Mouse (Mus musculus): ENCODE measurements around the gene Dcps. TPM values are rescaled to one million over a fixed set of nuclear protein-coding genes. Genes with fewer than 3 reads are reported as not detected.
"Not testable (repeated sequence)": the region's sequence is repeated elsewhere in the genome, so short reads cannot be mapped to it uniquely, and the experiment has no call there.

The Dcps gene
- polyA plus RNA-seq, 1 experiment from 2014 or later, result 81.0 TPM

- H3K4me2 ChIP-seq (ENCODE audit: low read length), result no peak overlapping the region
- 96% methylated on average over 1 of the region's 1 CpGs for WGBS
- H3K9me3 ChIP-seq (ENCODE audit: control insufficient read depth, low read length), result no peaks in the 10 kb centered on the region
- no peak overlapping the region for H3K4me3 ChIP-seq (replicated peaks; ENCODE audit: low read depth, low read length)
- no peak overlapping the region for H3K27ac ChIP-seq (replicated peaks; ENCODE audit: low read depth, low read length)
- no peak for ATAC-seq (ENCODE audit: low FRiP score, low TSS enrichment)
- H3K36me3 ChIP-seq (ENCODE audit: control insufficient read depth, insufficient read depth, low read length), result no peaks in the 10 kb centered on the region
- DNase-seq, result no peak
- H3K9ac ChIP-seq (replicated peaks; ENCODE audit: low read length), result no peak overlapping the region
- H3K4me1 ChIP-seq (ENCODE audit: control insufficient read depth, insufficient read depth, low read length), result no peaks in the 10 kb centered on the region
- H3K27me3 ChIP-seq (ENCODE audit: control insufficient read depth, insufficient read depth, low read length), result no peaks in the 10 kb centered on the region
Measured at GRCm38 (mm10) chr9:35152923-35153322, 22.9 kb downstream of the Dcps start.

GRCm38 (mm10) chr9:35148822-35149221 is 27.0 kb downstream of the Dcps start:
- H3K4me2 ChIP-seq (ENCODE audit: low read length); H3K4me3 ChIP-seq (replicated peaks; ENCODE audit: low read depth, low read length); H3K9ac ChIP-seq (replicated peaks; ENCODE audit: low read length); H3K27ac ChIP-seq (replicated peaks; ENCODE audit: low read depth, low read length); H3K36me3 ChIP-seq (ENCODE audit: control insufficient read depth, insufficient read depth, low read length); H3K27me3 ChIP-seq (ENCODE audit: control insufficient read depth, insufficient read depth, low read length); ATAC-seq (ENCODE audit: low FRiP score, low TSS enrichment); H3K9me3 ChIP-seq (ENCODE audit: control insufficient read depth, low read length); DNase-seq; H3K4me1 ChIP-seq (ENCODE audit: control insufficient read depth, insufficient read depth, low read length): not testable (repeated sequence)

GRCm38 (mm10) chr9:35147261-35147660 is 28.6 kb downstream of the Dcps start:
- H3K4me2 ChIP-seq (ENCODE audit: low read length); H3K27me3 ChIP-seq (ENCODE audit: control insufficient read depth, insufficient read depth, low read length); H3K4me3 ChIP-seq (replicated peaks; ENCODE audit: low read depth, low read length); H3K36me3 ChIP-seq (ENCODE audit: control insufficient read depth, insufficient read depth, low read length); H3K9me3 ChIP-seq (ENCODE audit: control insufficient read depth, low read length); ATAC-seq (ENCODE audit: low FRiP score, low TSS enrichment); H3K9ac ChIP-seq (replicated peaks; ENCODE audit: low read length); H3K27ac ChIP-seq (replicated peaks; ENCODE audit: low read depth, low read length); H3K4me1 ChIP-seq (ENCODE audit: control insufficient read depth, insufficient read depth, low read length); DNase-seq: not testable (repeated sequence)
- 95% methylated on average over 14 of the region's 14 CpGs for WGBS

- Histone ChIP-seq H3K36me3 (ENCODE audit: control insufficient read depth, insufficient read depth, low read length) (no peaks in the 10 kb centered on the region), H3K4me1 (ENCODE audit: control insufficient read depth, insufficient read depth, low read length) (no peaks in the 10 kb centered on the region), H3K4me3 (replicated peaks; ENCODE audit: low read depth, low read length) (no peak overlapping the region), H3K9ac (replicated peaks; ENCODE audit: low read length) (no peak overlapping the region), H3K4me2 (ENCODE audit: low read length) (no peak overlapping the region), H3K9me3 (ENCODE audit: control insufficient read depth, low read length) (no peaks in the 10 kb centered on the region), H3K27ac (replicated peaks; ENCODE audit: low read depth, low read length) (no peak overlapping the region), H3K27me3 (ENCODE audit: control insufficient read depth, insufficient read depth, low read length) (no peaks in the 10 kb centered on the region)
- ATAC-seq (ENCODE audit: low FRiP score, low TSS enrichment) (no peak), DNase-seq (no peak)
- WGBS, result 88% methylated on average over 1 of the region's 1 CpGs
Measured at GRCm38 (mm10) chr9:35145829-35146228, 30.0 kb downstream of the Dcps start.

- DNase-seq, result no peak
- no peaks in the 10 kb centered on the region for H3K27me3 ChIP-seq (ENCODE audit: control insufficient read depth, insufficient read depth, low read length)
- H3K9me3 ChIP-seq (ENCODE audit: control insufficient read depth, low read length), result no peaks in the 10 kb centered on the region
- no peak overlapping the region for H3K4me3 ChIP-seq (replicated peaks; ENCODE audit: low read depth, low read length)
- ATAC-seq (ENCODE audit: low FRiP score, low TSS enrichment), result no peak
- WGBS, result 93% methylated on average over 9 of the region's 9 CpGs
- no peaks in the 10 kb centered on the region for H3K4me1 ChIP-seq (ENCODE audit: control insufficient read depth, insufficient read depth, low read length)
- H3K27ac ChIP-seq (replicated peaks; ENCODE audit: low read depth, low read length), result no peak overlapping the region
- H3K4me2 ChIP-seq (ENCODE audit: low read length), result no peak overlapping the region
- no peaks in the 10 kb centered on the region for H3K36me3 ChIP-seq (ENCODE audit: control insufficient read depth, insufficient read depth, low read length)
- no peak overlapping the region for H3K9ac ChIP-seq (replicated peaks; ENCODE audit: low read length)
Measured at GRCm38 (mm10) chr9:35145118-35145517, 30.7 kb downstream of the Dcps start.

- Histone ChIP-seq H3K4me1 (ENCODE audit: control insufficient read depth, insufficient read depth, low read length) (no peaks in the 10 kb centered on the region), H3K4me3 (replicated peaks; ENCODE audit: low read depth, low read length) (no peak overlapping the region), H3K27me3 (ENCODE audit: control insufficient read depth, insufficient read depth, low read length) (no peaks in the 10 kb centered on the region), H3K27ac (replicated peaks; ENCODE audit: low read depth, low read length) (no peak overlapping the region), H3K36me3 (ENCODE audit: control insufficient read depth, insufficient read depth, low read length) (no peaks in the 10 kb centered on the region), H3K9me3 (ENCODE audit: control insufficient read depth, low read length) (no peaks in the 10 kb centered on the region), H3K9ac (replicated peaks; ENCODE audit: low read length) (no peak overlapping the region), H3K4me2 (ENCODE audit: low read length) (no peak overlapping the region)
- WGBS, result 94% methylated on average over 2 of the region's 2 CpGs
- no peak for ATAC-seq (ENCODE audit: low FRiP score, low TSS enrichment)
- DNase-seq, result no peak
Measured at GRCm38 (mm10) chr9:35142221-35142620, 33.6 kb downstream of the Dcps start.

- Histone ChIP-seq H3K9me3 (ENCODE audit: control insufficient read depth, low read length) (no peaks in the 10 kb centered on the region), H3K4me1 (ENCODE audit: control insufficient read depth, insufficient read depth, low read length) (no peaks in the 10 kb centered on the region), H3K4me3 (replicated peaks; ENCODE audit: low read depth, low read length) (no peak overlapping the region), H3K9ac (replicated peaks; ENCODE audit: low read length) (no peak overlapping the region), H3K4me2 (ENCODE audit: low read length) (no peak overlapping the region), H3K27me3 (ENCODE audit: control insufficient read depth, insufficient read depth, low read length) (no peaks in the 10 kb centered on the region), H3K36me3 (ENCODE audit: control insufficient read depth, insufficient read depth, low read length) (peaks cover 3% of the 10 kb centered on the region; the same call in 1 of the 2 replicates), H3K27ac (replicated peaks; ENCODE audit: low read depth, low read length) (no peak overlapping the region)
- 77% methylated on average over 5 of the region's 5 CpGs for WGBS
- ATAC-seq (ENCODE audit: low FRiP score, low TSS enrichment), result no peak
- DNase-seq, result no peak
Measured at GRCm38 (mm10) chr9:35139231-35139744, 36.6 kb downstream of the Dcps start.

GRCm38 (mm10) chr9:35138029-35138428 is 37.8 kb downstream of the Dcps start:
- H3K9ac ChIP-seq (replicated peaks; ENCODE audit: low read length), result no peak overlapping the region
- H3K4me2 ChIP-seq (ENCODE audit: low read length), result no peak overlapping the region
- H3K4me3 ChIP-seq (replicated peaks; ENCODE audit: low read depth, low read length), result no peak overlapping the region
- ATAC-seq (ENCODE audit: low FRiP score, low TSS enrichment) (no peak), DNase-seq (no peak)
- no peaks in the 10 kb centered on the region for H3K4me1 ChIP-seq (ENCODE audit: control insufficient read depth, insufficient read depth, low read length)
- no peaks in the 10 kb centered on the region for H3K27me3 ChIP-seq (ENCODE audit: control insufficient read depth, insufficient read depth, low read length)
- no peaks in the 10 kb centered on the region for H3K9me3 ChIP-seq (ENCODE audit: control insufficient read depth, low read length)
- no peak overlapping the region for H3K27ac ChIP-seq (replicated peaks; ENCODE audit: low read depth, low read length)
- 86% methylated on average over 7 of the region's 7 CpGs for WGBS
- H3K36me3 ChIP-seq (ENCODE audit: control insufficient read depth, insufficient read depth, low read length), result peaks cover 3% of the 10 kb centered on the region; the same call in 1 of the 2 replicates

GRCm38 (mm10) chr9:35135575-35135974 is 40.3 kb downstream of the Dcps start:
- Histone ChIP-seq H3K27me3 (ENCODE audit: control insufficient read depth, insufficient read depth, low read length) (no peaks in the 10 kb centered on the region), H3K36me3 (ENCODE audit: control insufficient read depth, insufficient read depth, low read length) (peaks cover 3% of the 10 kb centered on the region; the same call in 1 of the 2 replicates), H3K9me3 (ENCODE audit: control insufficient read depth, low read length) (no peaks in the 10 kb centered on the region), H3K9ac (replicated peaks; ENCODE audit: low read length) (no peak overlapping the region), H3K4me3 (replicated peaks; ENCODE audit: low read depth, low read length) (no peak overlapping the region), H3K4me1 (ENCODE audit: control insufficient read depth, insufficient read depth, low read length) (no peaks in the 10 kb centered on the region), H3K27ac (replicated peaks; ENCODE audit: low read depth, low read length) (no peak overlapping the region), H3K4me2 (ENCODE audit: low read length) (no peak overlapping the region)
- ATAC-seq (ENCODE audit: low FRiP score, low TSS enrichment), result no peak
- DNase-seq, result peak; percentile 13
- 80% methylated on average over 6 of the region's 6 CpGs for WGBS

All from midbrain, embryonic 14.5 days (tissue).